Mouse (Mus musculus) kidney, embryonic 15.5 days (tissue): ENCODE measurements around the gene Cd200r2. TPM values are rescaled to one million over a fixed set of nuclear protein-coding genes. Genes with fewer than 3 reads are reported as not detected.
"Not testable (repeated sequence)": the region's sequence is repeated elsewhere in the genome, so short reads cannot be mapped to it uniquely, and the experiment has no call there.

ENCODE experiments used
- ATAC-seq: fragments of 200-750 bp; cut with Nextera tagmentation; replicated peaks from 2 replicates; pipeline ENCODE4 v1.8.0; 2017; ENCODE audit warnings: moderate TSS enrichment; ENCODE audit not compliant: low FRiP score
- H3K27ac ChIP-seq: fragments of 300-500 bp; sonication (generic); 2 replicates; pipeline ENCODE4 v1.5.1; 2015; ENCODE audit warnings: mild to moderate bottlenecking, inconsistent platforms
- H3K27me3 ChIP-seq: fragments of 300-500 bp; sonication (generic); 2 replicates; pipeline ENCODE4 v1.6.1; 2015; ENCODE audit warnings: inconsistent platforms
- H3K36me3 ChIP-seq: fragments of 300-500 bp; sonication (generic); 2 replicates; pipeline ENCODE4 v1.6.1; 2015; ENCODE audit warnings: inconsistent platforms
- H3K4me1 ChIP-seq: fragments of 300-500 bp; sonication (generic); 2 replicates; pipeline ENCODE4 v1.6.1; 2015; ENCODE audit warnings: inconsistent platforms
- H3K4me2 ChIP-seq: fragments of 300-500 bp; sonication (generic); 2 replicates; pipeline ENCODE4 v1.6.1; 2015; ENCODE audit warnings: moderate library complexity, mild to moderate bottlenecking, inconsistent platforms
- H3K4me3 ChIP-seq: fragments of 300-500 bp; sonication (generic); replicated peaks from 2 replicates; pipeline ENCODE4 v1.5.1; 2015; ENCODE audit warnings: mild to moderate bottlenecking, inconsistent platforms
- H3K9ac ChIP-seq: fragments of 300-500 bp; sonication (generic); 2 replicates; pipeline ENCODE4 v1.6.1; 2015; ENCODE audit warnings: mild to moderate bottlenecking, inconsistent platforms
- H3K9me3 ChIP-seq: fragments of 300-500 bp; sonication (generic); replicated peaks from 2 replicates; pipeline ENCODE4 v1.6.1; 2016; ENCODE audit warnings: inconsistent platforms
- WGBS: fragments of 180-500 bp; shearing (Covaris S2); methylation state at CpG from one replicate; pipeline ENCODE4 v1.1.7; 2015; ENCODE audit warnings: mixed read lengths; 5-methylcytosine and 5-hydroxymethylcytosine counted together
- polyA plus RNA-seq: library from polyadenylated mRNA; unstranded; fragments of >200 nt; fragmentation: Nextera tagmentation; extraction: Ambion mirVana; gene quantifications from 2 replicates; pipeline ENCODE4 v1.2.1, GENCODE M21; 2015

Cd200r2 gene
- 0.09 TPM in 1 of 2 replicates, not detected in the other for polyA plus RNA-seq

GRCm38 (mm10) chr16:44866797-44867196 lies at the start of gene Cd200r2:
Gene Cd200r2 (plus strand): TSS chr16:44867097.
- Histone ChIP-seq H3K27ac (no peak within 1 kb of the TSS), H3K27me3 (no peaks in the 10 kb centered on the region), H3K36me3 (no peaks in the 10 kb centered on the region), H3K9ac (no peak within 1 kb of the TSS), H3K4me3 (no peak within 1 kb of the TSS), H3K4me2 (no peak within 1 kb of the TSS), H3K9me3 (no peaks in the 10 kb centered on the region), H3K4me1 (no peaks in the 10 kb centered on the region)
- WGBS = 83% methylated on average over 2 of the region's 2 CpGs
- no peak for ATAC-seq

GRCm38 (mm10) chr16:44818010-44818409 lies 48.9 kb upstream of the Cd200r2 start:
- no peaks in the 10 kb centered on the region for H3K36me3 ChIP-seq
- WGBS = 51% methylated on average over 1 of the region's 1 CpGs
- no peak overlapping the region for H3K27ac ChIP-seq

GRCm38 (mm10) chr16:44820545-44820944 lies 46.4 kb upstream of the Cd200r2 start:
- no peaks in the 10 kb centered on the region for H3K27me3 ChIP-seq
- no peak overlapping the region for H3K4me3 ChIP-seq
- H3K9ac ChIP-seq = no peak overlapping the region
- no peak overlapping the region for H3K27ac ChIP-seq
- H3K4me1 ChIP-seq = no peaks in the 10 kb centered on the region
- ATAC-seq = no peak
- no peak overlapping the region for H3K4me2 ChIP-seq
- no peaks in the 10 kb centered on the region for H3K36me3 ChIP-seq
- no peaks in the 10 kb centered on the region for H3K9me3 ChIP-seq
- 81% methylated on average over 4 of the region's 4 CpGs for WGBS

More at GRCm38 (mm10) chr16:44818010-44818409, 48.9 kb upstream of the Cd200r2 start:
- no peaks in the 10 kb centered on the region for H3K9me3 ChIP-seq
- no peaks in the 10 kb centered on the region for H3K27me3 ChIP-seq
- H3K4me2 ChIP-seq = no peak overlapping the region
- H3K9ac ChIP-seq = no peak overlapping the region
- H3K4me3 ChIP-seq = no peak overlapping the region
- no peaks in the 10 kb centered on the region for H3K4me1 ChIP-seq
- no peak for ATAC-seq

DNA sequence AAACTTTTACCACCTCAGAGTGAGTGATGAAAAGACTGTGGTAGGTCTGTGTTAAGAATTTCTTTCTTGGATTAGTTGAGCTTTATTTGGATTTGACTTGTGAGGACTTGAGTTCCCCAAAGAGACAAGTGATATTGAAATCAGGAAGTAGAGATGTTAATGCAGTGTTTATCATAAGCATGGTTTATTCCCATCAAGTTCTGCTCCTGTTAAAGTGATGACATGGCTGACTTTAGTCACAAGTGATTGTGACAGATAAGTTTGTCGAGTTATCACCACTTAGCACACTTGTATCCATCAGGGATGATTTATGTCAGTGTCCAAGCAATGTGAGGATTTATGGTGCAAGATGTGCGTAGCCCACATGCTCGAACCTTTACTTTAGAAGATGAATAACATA lies 34.6 kb upstream of the Cd200r2 start:
- Histone ChIP-seq H3K4me1 (no peaks in the 10 kb centered on the region), H3K4me3 (no peak overlapping the region), H3K36me3 (no peaks in the 10 kb centered on the region), H3K27ac (no peak overlapping the region), H3K9ac (no peak overlapping the region), H3K27me3 (no peaks in the 10 kb centered on the region), H3K9me3 (no peaks in the 10 kb centered on the region), H3K4me2 (no peak overlapping the region)
- WGBS = 54% methylated on average over 3 of the region's 3 CpGs
- no peak for ATAC-seq

DNA sequence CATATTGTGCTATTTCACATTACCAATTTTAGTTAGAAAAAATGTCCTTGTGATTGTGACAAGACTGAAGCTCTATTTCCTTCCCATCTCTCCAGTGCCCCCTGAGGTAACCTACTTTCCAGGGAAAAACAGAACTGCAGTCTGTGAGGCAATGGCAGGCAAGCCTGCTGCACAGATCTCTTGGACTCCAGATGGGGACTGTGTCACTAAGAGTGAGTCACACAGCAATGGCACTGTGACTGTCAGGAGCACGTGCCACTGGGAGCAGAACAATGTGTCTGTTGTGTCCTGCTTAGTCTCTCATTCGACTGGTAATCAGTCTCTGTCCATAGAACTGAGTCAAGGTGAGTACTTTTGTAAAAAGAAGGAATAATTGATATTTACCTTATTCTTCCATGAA lies 33.7 kb upstream of the Cd200r2 start:
- H3K4me3 ChIP-seq, H3K27ac ChIP-seq, H3K36me3 ChIP-seq, H3K27me3 ChIP-seq, H3K4me1 ChIP-seq, H3K4me2 ChIP-seq, H3K9me3 ChIP-seq, ATAC-seq, H3K9ac ChIP-seq: not testable (repeated sequence)
- 52% methylated on average over 2 of the region's 2 CpGs for WGBS

DNA sequence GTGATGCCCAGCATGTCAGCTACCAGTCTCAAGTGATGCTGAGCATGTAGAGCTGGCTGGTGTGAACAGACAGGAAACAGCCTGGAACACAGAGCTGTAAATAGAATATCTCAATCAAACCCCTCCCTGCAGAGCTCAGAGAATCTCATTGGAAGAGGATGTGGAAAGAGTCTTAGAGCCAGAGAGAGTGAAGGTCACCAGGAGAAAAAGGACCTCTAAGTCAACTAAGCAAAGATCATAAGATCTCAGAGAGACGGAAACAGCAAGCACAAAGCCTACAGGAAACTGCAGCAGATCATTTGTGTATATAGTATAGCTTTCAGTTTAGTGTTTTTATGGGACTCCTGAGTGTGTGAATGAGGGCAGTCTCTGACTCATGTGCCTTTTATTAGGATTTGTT lies 8.3 kb downstream of the Cd200r2 start:
- Histone ChIP-seq H3K27me3 (no peaks in the 10 kb centered on the region), H3K4me3 (no peak overlapping the region), H3K4me1 (no peaks in the 10 kb centered on the region), H3K27ac (no peak overlapping the region), H3K4me2 (no peak overlapping the region), H3K9ac (no peak overlapping the region), H3K36me3 (no peaks in the 10 kb centered on the region), H3K9me3 (no peaks in the 10 kb centered on the region)
- WGBS = 26% methylated on average over 1 of the region's 1 CpGs
- no peak for ATAC-seq

- Histone ChIP-seq H3K9ac (no peak overlapping the region), H3K36me3 (no peaks in the 10 kb centered on the region), H3K27ac (no peak overlapping the region), H3K4me1 (no peaks in the 10 kb centered on the region), H3K9me3 (no peaks in the 10 kb centered on the region), H3K4me2 (no peak overlapping the region), H3K27me3 (no peaks in the 10 kb centered on the region), H3K4me3 (no peak overlapping the region)
- WGBS = 73% methylated on average over 5 of the region's 5 CpGs
- no peak for ATAC-seq
Observed at GRCm38 (mm10) chr16:44876625-44877024, 9.7 kb downstream of the Cd200r2 start.

DNA sequence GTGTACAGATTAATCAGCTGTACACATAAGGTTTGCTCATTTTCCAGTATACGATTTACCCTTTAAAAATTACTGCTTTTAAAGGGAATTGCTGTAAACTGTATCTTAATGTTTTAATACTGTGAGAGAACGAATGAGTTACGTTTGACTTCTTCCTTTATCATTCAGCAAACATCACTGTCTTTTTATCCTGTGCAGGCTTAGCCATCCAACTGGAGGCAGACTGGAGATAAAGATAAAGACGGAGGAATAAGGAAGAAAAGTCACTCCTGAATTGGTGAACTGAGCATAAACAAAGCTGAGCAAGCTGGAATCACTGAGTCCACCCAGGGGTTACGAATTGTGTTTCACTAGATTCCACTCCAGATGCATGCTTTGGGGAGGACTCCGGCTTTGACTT lies 10.7 kb downstream of the Cd200r2 start:
- Histone ChIP-seq H3K4me2 (no peak overlapping the region), H3K36me3 (no peaks in the 10 kb centered on the region), H3K9me3 (no peaks in the 10 kb centered on the region), H3K27ac (no peak overlapping the region), H3K9ac (no peak overlapping the region), H3K4me3 (no peak overlapping the region), H3K27me3 (no peaks in the 10 kb centered on the region), H3K4me1 (no peaks in the 10 kb centered on the region)
- whole genome bisulfite sequencing = 87% methylated on average over 6 of the region's 6 CpGs
- ATAC-seq = no peak

- Histone ChIP-seq H3K4me1 (no peaks in the 10 kb centered on the region), H3K4me2 (no peak overlapping the region), H3K9me3 (no peaks in the 10 kb centered on the region), H3K27me3 (no peaks in the 10 kb centered on the region), H3K9ac (no peak overlapping the region), H3K36me3 (no peaks in the 10 kb centered on the region), H3K4me3 (no peak overlapping the region), H3K27ac (no peak overlapping the region)
- 48% methylated on average over 1 of the region's 1 CpGs for WGBS
- no peak for ATAC-seq
Observed at GRCm38 (mm10) chr16:44890814-44891213, 23.9 kb downstream of the Cd200r2 start.

DNA sequence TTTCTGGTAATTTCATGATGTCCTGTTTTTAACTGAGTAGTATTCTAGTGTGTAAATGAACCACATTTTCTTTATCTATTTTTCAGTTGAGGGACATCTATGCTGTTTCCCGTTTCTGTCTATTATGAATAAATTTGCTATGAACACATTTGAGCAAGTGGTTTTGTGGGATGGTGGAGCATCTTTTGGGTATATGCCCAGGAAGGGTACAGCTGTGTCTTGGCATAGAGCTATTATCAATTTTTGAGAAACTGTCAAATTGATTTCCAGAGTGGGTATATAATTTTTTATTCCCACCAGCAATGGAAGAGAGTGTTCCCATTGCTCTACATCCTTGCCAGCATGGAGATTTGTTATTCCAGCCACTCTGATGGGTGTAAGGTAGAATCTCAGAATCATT lies 65.1 kb downstream of the Cd200r2 start:
- 83% methylated on average over 1 of the region's 1 CpGs for WGBS
- ATAC-seq = no peak

GRCm38 (mm10) chr16:44943468-44943867 lies 76.6 kb downstream of the Cd200r2 start, which contains the start of gene Cd200r3:
Gene Cd200r3 (plus strand): TSS chr16:44943678.
- Histone ChIP-seq H3K9ac (no peak within 1 kb of the TSS), H3K27ac (no peak within 1 kb of the TSS), H3K4me2 (no peak within 1 kb of the TSS), H3K9me3 (no peaks in the 10 kb centered on the region), H3K4me1 (no peaks in the 10 kb centered on the region), H3K4me3 (no peak within 1 kb of the TSS), H3K36me3 (no peaks in the 10 kb centered on the region), H3K27me3 (no peaks in the 10 kb centered on the region)
- 64% methylated on average over 3 of the region's 3 CpGs for WGBS
- no peak for ATAC-seq

More for the DNA sequence above, 65.1 kb downstream of the Cd200r2 start:
- no peaks in the 10 kb centered on the region for H3K27me3 ChIP-seq
- no peak overlapping the region for H3K27ac ChIP-seq
- H3K9ac ChIP-seq = no peak overlapping the region
- no peaks in the 10 kb centered on the region for H3K9me3 ChIP-seq
- H3K4me3 ChIP-seq = no peak overlapping the region
- no peak overlapping the region for H3K4me2 ChIP-seq
- H3K36me3 ChIP-seq = no peaks in the 10 kb centered on the region
- H3K4me1 ChIP-seq = no peaks in the 10 kb centered on the region

DNA sequence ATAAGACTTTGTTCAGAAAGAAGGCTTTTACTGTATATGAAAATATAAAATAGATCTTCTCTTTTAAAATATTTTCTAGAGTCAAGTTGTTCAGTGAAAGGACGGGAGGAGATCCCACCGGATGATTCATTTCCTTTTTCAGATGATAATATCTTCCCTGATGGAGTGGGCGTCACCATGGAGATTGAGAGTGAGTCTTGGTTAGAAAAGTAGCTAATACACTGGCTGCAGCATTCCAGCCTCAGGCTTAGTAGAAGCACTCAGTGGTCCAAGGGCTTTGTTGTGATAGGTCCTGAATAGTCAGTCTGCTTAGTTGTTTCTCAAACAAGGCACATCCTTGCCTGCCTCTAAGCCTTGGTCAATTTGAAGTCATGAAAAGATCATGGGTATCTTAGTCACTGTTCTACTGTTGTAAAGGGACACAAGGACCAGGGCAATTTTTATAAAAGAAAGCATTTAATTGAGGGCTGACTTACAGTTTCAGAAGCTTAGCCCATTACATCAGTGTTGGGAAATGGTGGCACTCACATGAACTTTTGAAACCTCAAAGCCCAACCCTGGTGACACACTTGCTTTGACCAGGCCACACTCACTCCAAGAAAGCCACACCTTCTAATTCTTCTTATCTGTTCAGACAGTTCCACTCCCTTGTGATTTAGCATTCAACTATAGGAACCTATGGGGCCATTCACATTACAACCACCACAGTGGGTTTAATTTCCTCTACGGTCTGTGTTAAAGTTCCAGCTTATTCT lies 84.6 kb downstream of the Cd200r2 start:
- Histone ChIP-seq H3K4me2 (no peak overlapping the region), H3K4me3 (no peak overlapping the region), H3K36me3 (no peaks in the 10 kb centered on the region), H3K4me1 (no peaks in the 10 kb centered on the region), H3K9ac (no peak overlapping the region), H3K9me3 (no peaks in the 10 kb centered on the region), H3K27ac (no peak overlapping the region), H3K27me3 (no peaks in the 10 kb centered on the region)
- no peak for ATAC-seq
- 71% methylated on average over 4 of the region's 4 CpGs for WGBS

DNA sequence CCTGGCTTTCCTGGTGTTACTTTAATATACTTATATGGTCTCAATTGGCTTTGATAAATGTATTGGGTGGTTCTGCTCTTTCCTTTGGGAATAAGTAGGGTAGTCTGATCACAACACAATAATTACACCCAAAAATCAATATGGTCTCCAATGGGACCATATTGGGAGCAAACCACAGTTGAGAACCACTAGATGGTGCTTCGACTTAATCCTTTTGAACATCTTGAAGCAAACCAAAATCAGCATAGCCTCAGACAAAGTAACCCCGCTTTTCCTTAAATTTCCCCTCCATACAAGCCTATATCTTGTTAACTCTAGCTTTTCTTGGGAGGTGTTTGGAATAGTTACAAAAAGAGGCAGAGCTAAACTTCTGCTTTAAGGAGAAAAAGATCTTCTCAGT lies 95.4 kb downstream of the Cd200r2 start:
- no peak for ATAC-seq
- H3K27me3 ChIP-seq = no peaks in the 10 kb centered on the region
- H3K4me1 ChIP-seq = 0 out of 2 replicates have a peak, but pooled peaks cover 5% of the 10 kb centered on the region
- no peaks in the 10 kb centered on the region for H3K9me3 ChIP-seq
- H3K36me3 ChIP-seq = no peaks in the 10 kb centered on the region
- no peak overlapping the region for H3K9ac ChIP-seq
- WGBS = 87% methylated on average over 2 of the region's 2 CpGs
- H3K4me2 ChIP-seq = no peak overlapping the region
- no peak overlapping the region for H3K27ac ChIP-seq
- H3K4me3 ChIP-seq = no peak overlapping the region
